Mouse (Mus musculus) embryonic stem cell, embryonic (primary cell): ENCODE data around the gene M6pr.

Source experiments
- CTCF ChIA-PET, 4 experiments: fragments of 300-600 bp in 2 of 4; fragments of 350-600 bp in 2 of 4; sonication (Branson Sonifier 250); formaldehyde crosslinking; loops; one replicate each; lab custom pipeline; 2022; ENCODE audit warnings: inconsistent platforms in 2 of 4; lab: Charles Lee
- POLR2A ChIA-PET, 4 experiments: fragments of 300-600 bp in 2 of 4; fragments of 350-600 bp in 2 of 4; sonication (Branson Sonifier 250); formaldehyde crosslinking; loops; one replicate each; lab custom pipeline; 2022; ENCODE audit warnings: antibody characterized with exemption in 4 of 4, inconsistent platforms in 1 of 4; lab: Charles Lee

Gene M6pr

GRCm38 (mm10) chr6:122310187-122310820, 1.8 kb downstream of the M6pr start:
- ChIA-PET CTCF (interaction anchor here in 1 of 4 experiments (0.5 kb wide), 1 partner anchor 11 kb away, joined by 3 read pairs; no protein-coding TSS in a partner anchor), POLR2A (interaction anchor here in 3 of 4 experiments (0.6 to 28.8 kb wide), 11 partner anchors 8 to 246 kb away, joined by 3 to 395 read pairs (median 4); partner anchors contain the start of gene Phc1 (in 2 of the 3))

- CTCF ChIA-PET = interaction anchor here in 1 of 4 experiments (1.5 kb wide), 1 partner anchor 10 kb away, joined by 5 read pairs; the partner anchor contains the start of gene M6pr
- POLR2A ChIA-PET = interaction anchor here (0.7 to 28.8 kb wide), 14 partner anchors 1 to 1328 kb away, joined by 3 to 395 read pairs (median 10); partner anchors contain the start of genes M6pr (in 3 of the 4) and Phc1 (in 2 of the 4)
Observed at GRCm38 (mm10) chr6:122318726-122319125, 10.2 kb downstream of the M6pr start.

- CTCF ChIA-PET = interaction anchor here in 3 of 4 experiments (0.6 to 0.9 kb wide), 4 partner anchors 11 to 41 kb away, joined by 3 to 5 read pairs (median 4); partner anchors contain the start of gene M6pr (in 1 of the 3)
Observed at GRCm38 (mm10) chr6:122325361-122325975, 16.9 kb downstream of the M6pr start.

GRCm38 (mm10) chr6:122333081-122333612, 24.6 kb downstream of the M6pr start:
- ChIA-PET POLR2A (interaction anchor here (1.0 to 28.8 kb wide), 18 partner anchors 9 to 275 kb away, joined by 3 to 395 read pairs (median 6); partner anchors contain the start of genes M6pr (in 2 of the 4) and Phc1 (in 2 of the 4)), CTCF (interaction anchor here in 1 of 4 experiments (0.6 kb wide), 2 partner anchors 224 to 310 kb away, joined by 3 read pairs; no protein-coding TSS in a partner anchor)

More at GRCm38 (mm10) chr6:122325361-122325975, 16.9 kb downstream of the M6pr start:
- POLR2A ChIA-PET = interaction anchor here in 3 of 4 experiments (0.6 to 28.8 kb wide), 17 partner anchors 2 to 143 kb away, joined by 3 to 395 read pairs (median 5); partner anchors contain the start of genes M6pr (in 2 of the 3) and Phc1 (in 2 of the 3)

- CTCF ChIA-PET = interaction anchor here in 2 of 4 experiments (0.7 kb wide), 2 partner anchors 67 to 275 kb away, joined by 3 to 4 read pairs; partner anchors contain the start of gene Gdf3 (in 1 of the 2)
- POLR2A ChIA-PET = interaction anchor here in 3 of 4 experiments (0.9 to 28.8 kb wide), 20 partner anchors 8 to 272 kb away, joined by 3 to 395 read pairs (median 6); partner anchors contain the start of genes M6pr (in 3 of the 3) and Phc1 (in 2 of the 3)
Observed at GRCm38 (mm10) chr6:122334786-122335340, 26.3 kb downstream of the M6pr start.

GRCm38 (mm10) chr6:122337546-122337945, 29.0 kb downstream of the M6pr start:
- ChIA-PET CTCF (no interaction called here), POLR2A (interaction anchor here in 3 of 4 experiments (0.6 to 28.8 kb wide), 13 partner anchors 8 to 270 kb away, joined by 3 to 395 read pairs (median 4); partner anchors contain the start of genes M6pr (in 2 of the 3) and Phc1 (in 1 of the 3))

- CTCF ChIA-PET = no interaction called here
- POLR2A ChIA-PET = no interaction called here
Observed at GRCm38 (mm10) chr6:122339047-122339647, 30.6 kb downstream of the M6pr start.

GRCm38 (mm10) chr6:122339648-122340341, 31.3 kb downstream of the M6pr start:
- ChIA-PET CTCF (interaction anchor here in 2 of 4 experiments (1.0 to 1.1 kb wide), 2 partner anchors 31 to 129 kb away, joined by 3 to 5 read pairs; partner anchors contain the start of gene M6pr (in 1 of the 2)), POLR2A (interaction anchor here (0.5 to 12.5 kb wide), 51 partner anchors 7 to 1199 kb away, joined by 3 to 328 read pairs (median 18); partner anchors contain the start of genes M6pr (in 4 of the 4), Gdf3 (in 2 of the 4), Dppa3 (in 1 of the 4) and Nanog (in 1 of the 4))

GRCm38 (mm10) chr6:122340349-122341000, 32.0 kb downstream of the M6pr start, which contains the start of gene Phc1:
Gene Phc1, minus strand, starts transcription at chr6:122340561.
- POLR2A ChIA-PET = interaction anchor here (0.5 to 12.5 kb wide), 106 partner anchors 8 to 1518 kb away, joined by 3 to 328 read pairs (median 6); partner anchors contain the start of genes M6pr (in 4 of the 4), Gdf3 (in 3 of the 4), Dppa3 (in 2 of the 4) and Nanog (in 2 of the 4)
- CTCF ChIA-PET = interaction anchor here in 3 of 4 experiments (0.6 to 1.1 kb wide), 5 partner anchors 27 to 1425 kb away, joined by 3 to 5 read pairs (median 3); partner anchors contain the start of gene M6pr (in 1 of the 3)

GRCm38 (mm10) chr6:122341038-122341810, 32.7 kb downstream of the M6pr start:
- CTCF ChIA-PET = interaction anchor here in 3 of 4 experiments (0.5 to 1.6 kb wide), 9 partner anchors 33 to 1426 kb away, joined by 3 to 8 read pairs (median 3); partner anchors contain the start of gene M6pr (in 2 of the 3)
- POLR2A ChIA-PET = interaction anchor here (0.6 to 12.5 kb wide), 130 partner anchors 7 to 1341 kb away, joined by 3 to 328 read pairs (median 5); partner anchors contain the start of genes M6pr (in 4 of the 4), Gdf3 (in 3 of the 4), Nanog (in 2 of the 4) and A2m (in 1 of the 4)

GRCm38 (mm10) chr6:122342125-122342524, 33.6 kb downstream of the M6pr start:
- ChIA-PET POLR2A (interaction anchor here (0.6 to 12.5 kb wide), 100 partner anchors 9 to 1148 kb away, joined by 3 to 328 read pairs (median 6); partner anchors contain the start of genes Gdf3 (in 3 of the 4), M6pr (in 3 of the 4), Nanog (in 2 of the 4) and Dppa3 (in 1 of the 4)), CTCF (interaction anchor here (0.5 to 1.6 kb wide), 6 partner anchors 17 to 369 kb away, joined by 3 to 8 read pairs (median 4); partner anchors contain the start of gene M6pr (in 1 of the 4))

- POLR2A ChIA-PET = interaction anchor here (0.6 to 12.5 kb wide), 44 partner anchors 7 to 423 kb away, joined by 3 to 328 read pairs (median 12); partner anchors contain the start of genes Gdf3 (in 2 of the 4) and M6pr (in 2 of the 4)
Observed at GRCm38 (mm10) chr6:122343719-122344118, 35.2 kb downstream of the M6pr start.

GRCm38 (mm10) chr6:122344386-122345116, 36.0 kb downstream of the M6pr start:
- CTCF ChIA-PET = no interaction called here

More at GRCm38 (mm10) chr6:122343719-122344118, 35.2 kb downstream of the M6pr start:
- CTCF ChIA-PET = interaction anchor here in 1 of 4 experiments (1.3 kb wide), 1 partner anchor 35 kb away, joined by 4 read pairs; the partner anchor contains the start of gene M6pr

More at GRCm38 (mm10) chr6:122344386-122345116, 36.0 kb downstream of the M6pr start:
- POLR2A ChIA-PET = interaction anchor here (0.7 to 12.5 kb wide), 41 partner anchors 9 to 422 kb away, joined by 3 to 328 read pairs (median 6); partner anchors contain the start of genes M6pr (in 2 of the 4) and Gdf3 (in 1 of the 4)
